Mouse (Mus musculus) left cerebral cortex, adult 6 months (tissue): ENCODE data around the gene Gm42878. TPM values are rescaled to one million over a fixed set of nuclear protein-coding genes. Genes with fewer than 3 reads are reported as not detected.

Source experiments
- long read RNA-seq, 2 experiments: library from polyadenylated mRNA; unstranded; transcript quantifications; one replicate each; pipeline ENCODE4 v2.0.0; 2019 to 2020
- polyA plus RNA-seq: library from polyadenylated mRNA; unstranded; fragments of <200 nt; fragmentation: Nextera tagmentation; gene quantifications from 2 replicates; pipeline ENCODE4 v1.2.3, GENCODE M21; 2021

The Gm42878 gene
- not detected in 2 replicates for polyA plus RNA-seq
- long read RNA-seq, experiment 1, result 0 reads
- long read RNA-seq, experiment 2, partial matches to known transcripts, result 0 of 1 reads
- long read RNA-seq, experiment 2, other reads (novel, unspliced or antisense), result 1 of 1 reads

GRCm38 (mm10) chr5:121544910-121545792, at the start of gene Gm42878, which contains the start of gene Adam1a:
Gm42878 (minus strand) TSS chr5:121545482.
Adam1a (minus strand) TSS chr5:121545482.

GRCm38 (mm10) chr5:121593451-121594401, 48.4 kb upstream of the Gm42878 start, which contains the start of gene Aldh2:
Aldh2 (minus strand) TSS chr5:121593824.

GRCm38 (mm10) chr5:121545793-121546529, 679 bp upstream of the Gm42878 start, which contains the start of gene Mapkapk5:
Mapkapk5 (minus strand) TSS chr5:121545905.

GRCm38 (mm10) chr5:121503231-121503630, 42.1 kb downstream of the Gm42878 start, which contains the start of gene Adam1b:
Adam1b (minus strand) TSS chr5:121503435.

Other genes with a start within 250 kb of the Gm42878 start
- 41.4 and 43.2 TPM in 2 replicates for gene Trafd1, start 159.8 kb downstream of the Gm42878 start, polyA plus RNA-seq
- gene Naa25, start 147.5 kb downstream of the Gm42878 start, polyA plus RNA-seq, result 27.8 and 36.8 TPM in 2 replicates
- gene Tmem116, start 93.6 kb downstream of the Gm42878 start, polyA plus RNA-seq, result 6.9 and 9.6 TPM in 2 replicates
- gene Erp29, start 93.0 kb downstream of the Gm42878 start, polyA plus RNA-seq, result 150 and 166 TPM in 2 replicates
- not detected in 2 replicates for gene Adam1b, start 42.0 kb downstream of the Gm42878 start, polyA plus RNA-seq
- gene Adam1a, start within 50 bp of the Gm42878 start, polyA plus RNA-seq, result 0.21 and 0.55 TPM in 2 replicates
- 13.5 and 15.4 TPM in 2 replicates for gene Mapkapk5, start 423 bp upstream of the Gm42878 start, polyA plus RNA-seq
- gene Aldh2, start 48.3 kb upstream of the Gm42878 start, polyA plus RNA-seq, result 80.3 and 88.1 TPM in 2 replicates
- gene Acad12, start 73.5 kb upstream of the Gm42878 start, polyA plus RNA-seq, result 1.8 and 2.5 TPM in 2 replicates
- 1.2 TPM in 2 replicates for gene Acad10, start 115.0 kb upstream of the Gm42878 start, polyA plus RNA-seq
- gene Brap, start 115.1 kb upstream of the Gm42878 start, polyA plus RNA-seq, result 16.7 and 35.1 TPM in 2 replicates
- gene Atxn2, start 165.9 kb upstream of the Gm42878 start, polyA plus RNA-seq, result 31.7 and 79.9 TPM in 2 replicates